Mouse (Mus musculus) forebrain, embryonic 14.5 days (tissue): ENCODE results near the gene Zfp1. TPM values are rescaled to one million over a fixed set of nuclear protein-coding genes. Genes with fewer than 3 reads are reported as not detected.
A peak's percentile ranks its signal among the peaks of the same experiment; 100 is the strongest.

Experiments
- ATAC-seq: fragments of 200-750 bp; cut with Nextera tagmentation; 2 replicates; pipeline ENCODE4 v1.8.0; 2017; ENCODE audit warnings: mild to moderate bottlenecking, moderate library complexity
- DNase-seq: peaks from one replicate; pipeline ENCODE4 v3.0.0-alpha.2; 2015; ENCODE audit warnings: low spot score
- H3K27ac ChIP-seq: fragments of 300-500 bp; sonication (generic); 2 replicates; pipeline ENCODE4 v1.5.1; 2014; ENCODE audit warnings: low read depth, mild to moderate bottlenecking, control low read depth, low read length, moderate library complexity
- H3K27me3 ChIP-seq: fragments of 300-500 bp; sonication (generic); replicated peaks from 2 replicates; pipeline ENCODE4 v1.6.1; 2014; ENCODE audit warnings: low read length, control low read depth, mixed read lengths; ENCODE audit not compliant: control insufficient read depth, insufficient read depth
- H3K36me3 ChIP-seq: fragments of 300-500 bp; sonication (generic); 2 replicates; pipeline ENCODE4 v1.6.1; 2014; ENCODE audit warnings: low read length, control low read depth; ENCODE audit not compliant: control insufficient read depth, insufficient read depth
- H3K4me1 ChIP-seq: fragments of 300-500 bp; sonication (generic); 2 replicates; pipeline ENCODE4 v1.6.1; 2014; ENCODE audit warnings: antibody characterized with exemption, low read length, control low read depth; ENCODE audit not compliant: control insufficient read depth, insufficient read depth
- H3K4me2 ChIP-seq: fragments of 300-500 bp; sonication (generic); 2 replicates; pipeline ENCODE4 v1.6.1; 2014; ENCODE audit warnings: mild to moderate bottlenecking, control low read depth, low read length
- H3K4me3 ChIP-seq: fragments of 300-500 bp; sonication (generic); 2 replicates; pipeline ENCODE4 v1.5.1; 2014; ENCODE audit warnings: low read depth, low read length, control low read depth
- H3K9ac ChIP-seq: fragments of 300-500 bp; sonication (generic); 2 replicates; pipeline ENCODE4 v1.6.1; 2014; ENCODE audit warnings: mild to moderate bottlenecking, low read length, control low read depth, moderate library complexity
- H3K9me3 ChIP-seq: fragments of 300-500 bp; sonication (generic); replicated peaks from 2 replicates; pipeline ENCODE4 v1.6.1; 2016; ENCODE audit warnings: low read length, control low read depth, mixed read lengths; ENCODE audit not compliant: control insufficient read depth
- WGBS: fragments of 180-500 bp; shearing (Covaris S2); extraction: QIAGEN DNeasy Blood & Tissue Kit; methylation state at CpG from one replicate; pipeline ENCODE4 v1.1.7; 2014; 5-methylcytosine and 5-hydroxymethylcytosine counted together
- polyA plus RNA-seq: library from polyadenylated mRNA; unstranded; fragments of >200 nt; fragmentation: Nextera tagmentation; extraction: Ambion mirVana; gene quantifications from 2 replicates; pipeline ENCODE4 v1.2.1, GENCODE M21; 2014

Gene Zfp1
- polyA plus RNA-seq, 1 experiment from 2014 or later, result 26.1 TPM

DNA sequence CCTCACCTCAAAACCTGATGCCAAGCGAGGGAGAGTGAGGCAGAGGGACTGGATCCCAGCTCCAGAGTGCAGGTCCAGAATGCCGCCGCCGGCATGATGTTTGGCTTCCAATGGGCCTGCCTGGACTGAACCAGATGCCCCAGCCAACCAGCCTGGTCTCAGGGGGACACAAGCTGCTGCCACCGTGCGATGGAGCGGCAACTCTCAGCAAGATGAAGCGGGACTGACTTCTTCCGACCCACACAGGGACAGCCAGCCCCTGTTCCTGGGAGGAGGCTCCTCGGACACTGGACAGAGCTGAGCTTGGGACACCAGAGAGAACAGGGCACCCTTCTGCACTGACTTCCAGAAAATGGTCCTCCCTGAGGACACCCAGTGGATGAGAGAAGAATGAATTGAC lies 20.6 kb upstream of the Zfp1 start:
- DNase-seq (no peak), ATAC-seq (no peak)
- Histone ChIP-seq H3K4me2 (no peak overlapping the region), H3K9me3 (no peaks in the 10 kb centered on the region), H3K27me3 (no peaks in the 10 kb centered on the region), H3K4me3 (no peak overlapping the region), H3K36me3 (peaks cover 48% of the 10 kb centered on the region), H3K27ac (no peak overlapping the region), H3K4me1 (no peaks in the 10 kb centered on the region), H3K9ac (no peak overlapping the region)
- 82% methylated on average over 10 of the region's 10 CpGs for WGBS

DNA sequence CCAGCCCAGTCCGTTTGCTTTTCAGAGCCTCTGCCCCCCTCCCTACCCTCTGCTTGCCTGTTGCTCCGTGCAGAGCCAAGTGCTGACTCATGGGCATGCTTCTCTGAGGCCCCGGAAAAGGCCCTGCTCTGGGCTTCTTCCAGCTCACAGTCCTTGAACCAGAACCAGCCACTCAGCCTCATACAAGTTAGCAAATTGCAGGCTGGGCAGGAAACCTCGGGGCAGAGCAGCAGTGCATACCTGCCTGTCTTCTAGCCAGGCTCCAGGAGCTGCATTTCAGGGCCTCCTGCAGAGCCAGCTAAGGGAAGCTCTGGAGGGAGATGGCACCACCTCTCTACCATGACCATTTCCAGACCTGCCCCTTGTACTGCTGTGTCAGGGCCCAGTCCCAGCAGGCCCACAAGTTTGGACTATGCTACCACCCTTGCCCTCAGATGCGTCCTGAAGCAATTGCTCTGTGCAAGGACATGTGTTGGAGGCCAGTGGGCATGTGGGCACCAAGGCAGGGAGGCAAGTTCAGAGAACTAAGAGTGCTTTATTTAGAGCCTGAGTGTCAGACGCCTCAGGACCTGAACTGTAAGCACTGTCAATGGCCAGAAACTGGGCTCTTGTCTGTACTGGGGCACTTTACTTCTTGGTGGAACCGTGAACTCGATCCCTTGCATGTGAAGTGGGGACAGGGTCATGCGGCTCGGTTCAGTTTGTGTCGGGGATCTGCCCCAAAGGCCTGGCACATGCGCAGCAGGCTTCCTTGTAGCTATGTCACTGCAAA lies 18.9 kb upstream of the Zfp1 start:
- H3K4me1 ChIP-seq, result no peaks in the 10 kb centered on the region
- no peak overlapping the region for H3K27ac ChIP-seq
- H3K4me3 ChIP-seq, result no peak overlapping the region
- peaks cover 50% of the 10 kb centered on the region for H3K36me3 ChIP-seq
- H3K9ac ChIP-seq, result no peak overlapping the region
- no peaks in the 10 kb centered on the region for H3K27me3 ChIP-seq
- DNase-seq, result no peak
- H3K9me3 ChIP-seq, result no peaks in the 10 kb centered on the region
- ATAC-seq, result no peak
- 77% methylated on average over 12 of the region's 12 CpGs for WGBS
- no peak overlapping the region for H3K4me2 ChIP-seq

DNA sequence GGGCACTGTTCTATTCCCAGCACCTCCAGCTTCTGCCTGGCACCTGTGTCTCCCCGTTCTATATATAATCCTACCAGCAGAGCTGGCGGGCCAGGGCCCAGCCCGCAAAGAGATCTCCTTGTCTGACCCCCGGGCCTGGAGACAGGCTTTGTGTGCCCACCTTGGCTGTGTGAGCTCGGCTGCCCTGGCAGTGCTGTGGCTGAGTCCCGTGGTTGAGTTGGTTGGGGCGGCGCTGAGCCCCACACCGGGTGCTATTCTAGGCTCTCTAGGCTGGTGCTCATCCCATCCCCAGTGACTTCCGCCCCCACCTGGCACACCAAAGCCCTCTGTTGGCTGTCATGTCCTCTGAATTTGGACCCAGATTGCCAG lies 18.4 kb upstream of the Zfp1 start:
- no peak overlapping the region for H3K4me2 ChIP-seq
- no peaks in the 10 kb centered on the region for H3K9me3 ChIP-seq
- peaks cover 48% of the 10 kb centered on the region for H3K36me3 ChIP-seq
- H3K27ac ChIP-seq, result no peak overlapping the region
- no peak overlapping the region for H3K9ac ChIP-seq
- no peaks in the 10 kb centered on the region for H3K27me3 ChIP-seq
- no peak overlapping the region for H3K4me3 ChIP-seq
- DNase-seq (no peak), ATAC-seq (no peak)
- 94% methylated on average over 10 of the region's 10 CpGs for WGBS
- H3K4me1 ChIP-seq, result no peaks in the 10 kb centered on the region

DNA sequence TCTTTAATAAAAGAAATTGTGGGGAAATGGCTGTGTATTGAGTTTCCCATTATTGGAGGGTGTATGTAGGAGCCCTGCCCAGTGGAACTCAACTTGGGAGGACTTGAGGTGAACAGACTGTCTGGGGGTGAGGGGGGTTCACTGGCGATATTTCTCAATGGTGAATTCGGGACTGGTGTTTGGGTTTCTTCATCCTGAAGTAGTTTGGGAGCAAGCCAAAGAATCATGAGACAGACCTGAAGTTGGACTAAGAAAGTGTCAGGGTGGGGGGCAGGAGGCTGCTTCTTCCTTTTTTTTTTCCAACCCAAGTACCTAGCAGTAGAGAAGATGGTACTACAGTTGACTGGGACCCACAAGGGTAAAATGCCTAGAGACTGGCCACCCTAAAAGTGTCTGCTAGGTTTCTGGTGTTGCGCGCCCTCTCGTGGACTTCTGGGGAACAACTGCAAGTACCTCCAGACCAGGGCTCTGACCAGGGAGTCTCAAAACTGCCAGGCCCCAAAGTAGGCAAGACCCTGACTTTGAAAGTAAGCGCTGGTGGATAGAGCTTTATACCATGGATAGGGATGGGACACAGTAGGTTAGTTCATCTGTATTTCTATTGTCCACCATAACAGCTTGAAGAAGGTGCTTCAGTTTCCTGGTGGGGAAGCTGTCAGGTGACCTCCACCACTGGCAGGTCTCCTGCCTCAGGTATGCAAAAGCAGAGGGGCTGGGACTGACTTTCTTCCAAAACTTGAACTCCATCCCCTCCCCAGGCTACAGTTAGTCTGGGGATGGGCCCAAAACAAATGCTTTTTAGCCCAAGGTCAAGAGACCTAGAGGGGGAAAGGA lies 17.3 kb upstream of the Zfp1 start:
- peak; percentile 77 for DNase-seq
- peaks cover 42% of the 10 kb centered on the region for H3K36me3 ChIP-seq
- H3K9me3 ChIP-seq, result no peaks in the 10 kb centered on the region
- H3K27ac ChIP-seq, result no peak overlapping the region
- no peak overlapping the region for H3K4me3 ChIP-seq
- H3K9ac ChIP-seq, result no peak overlapping the region
- H3K27me3 ChIP-seq, result no peaks in the 10 kb centered on the region
- peak; percentile 62 for ATAC-seq
- WGBS, result 34% methylated on average over 6 of the region's 6 CpGs
- no peaks in the 10 kb centered on the region for H3K4me1 ChIP-seq
- H3K4me2 ChIP-seq, result no peak overlapping the region

DNA sequence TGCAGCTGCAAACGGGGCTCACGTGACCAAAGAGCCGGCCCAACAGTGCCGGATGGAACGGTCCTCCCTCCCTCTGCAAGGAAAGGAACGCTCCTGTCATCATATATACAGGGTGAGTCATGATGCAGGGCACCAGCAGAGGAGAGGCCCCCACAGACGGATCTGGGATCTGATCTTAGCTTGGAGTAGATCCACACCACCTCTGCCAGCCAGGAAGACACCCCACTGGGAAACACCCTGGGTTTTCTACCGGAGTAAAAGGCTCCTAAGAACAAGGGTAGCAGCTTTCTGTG lies 16.7 kb upstream of the Zfp1 start:
- DNase-seq, result no peak
- Histone ChIP-seq H3K36me3 (peaks cover 39% of the 10 kb centered on the region), H3K4me2 (no peak overlapping the region), H3K4me3 (no peak overlapping the region), H3K9ac (no peak overlapping the region), H3K27ac (no peak overlapping the region), H3K9me3 (no peaks in the 10 kb centered on the region), H3K4me1 (no peaks in the 10 kb centered on the region), H3K27me3 (no peaks in the 10 kb centered on the region)
- WGBS, result 75% methylated on average over 8 of the region's 8 CpGs
- ATAC-seq, result no peak

DNA sequence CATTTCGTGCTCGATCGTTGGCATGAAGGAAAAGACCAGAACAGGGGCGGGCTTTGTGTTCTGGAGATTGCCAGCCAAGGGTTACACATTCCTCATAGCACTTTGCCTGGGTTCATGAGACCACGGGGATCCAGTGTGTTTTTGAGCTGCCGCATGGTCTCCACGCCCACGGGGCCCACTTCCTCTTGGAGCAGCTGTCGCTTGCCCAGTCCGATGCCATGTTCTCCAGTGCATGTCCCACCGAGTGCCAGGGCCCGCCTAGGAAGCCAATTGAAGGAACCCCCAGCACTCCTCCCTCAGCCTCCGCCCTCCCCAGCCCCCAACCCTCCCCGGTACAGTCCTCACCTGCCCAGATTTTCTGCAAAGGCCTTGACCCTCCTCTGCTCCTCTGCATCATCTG lies 16.3 kb upstream of the Zfp1 start:
- Histone ChIP-seq H3K9ac (no peak overlapping the region), H3K9me3 (no peaks in the 10 kb centered on the region), H3K36me3 (peaks cover 35% of the 10 kb centered on the region), H3K4me3 (no peak overlapping the region), H3K27me3 (no peaks in the 10 kb centered on the region), H3K4me1 (no peaks in the 10 kb centered on the region), H3K27ac (no peak overlapping the region), H3K4me2 (no peak overlapping the region)
- DNase-seq, result no peak
- ATAC-seq, result no peak
- WGBS, result 91% methylated on average over 14 of the region's 14 CpGs

DNA sequence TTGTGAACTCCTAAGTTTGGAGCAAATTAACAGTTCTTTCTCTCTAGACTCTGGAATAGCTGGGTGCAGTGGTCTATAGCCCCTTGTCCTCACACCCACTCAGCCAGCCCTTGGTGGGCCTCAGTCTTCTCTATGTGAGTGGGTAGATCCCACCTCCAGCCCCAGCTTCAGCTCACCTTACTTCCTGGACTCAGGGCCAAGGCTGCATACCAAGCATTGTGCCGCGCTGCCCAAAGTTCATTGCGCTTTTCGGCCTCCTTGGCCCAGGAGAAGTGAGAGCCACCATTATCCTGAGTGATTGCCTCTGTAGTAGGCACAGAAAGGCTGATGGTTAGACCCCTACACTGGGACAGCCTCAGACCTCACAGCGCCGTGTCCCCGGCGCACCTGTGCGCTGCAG lies 15.3 kb upstream of the Zfp1 start:
- DNase-seq, result no peak
- H3K27me3 ChIP-seq, result no peaks in the 10 kb centered on the region
- no peak overlapping the region for H3K27ac ChIP-seq
- no peak overlapping the region for H3K4me2 ChIP-seq
- H3K4me1 ChIP-seq, result no peaks in the 10 kb centered on the region
- H3K4me3 ChIP-seq, result no peak overlapping the region
- H3K9me3 ChIP-seq, result no peaks in the 10 kb centered on the region
- 98% methylated on average over 9 of the region's 9 CpGs for WGBS
- ATAC-seq, result no peak
- H3K36me3 ChIP-seq, result peaks cover 27% of the 10 kb centered on the region
- no peak overlapping the region for H3K9ac ChIP-seq

DNA sequence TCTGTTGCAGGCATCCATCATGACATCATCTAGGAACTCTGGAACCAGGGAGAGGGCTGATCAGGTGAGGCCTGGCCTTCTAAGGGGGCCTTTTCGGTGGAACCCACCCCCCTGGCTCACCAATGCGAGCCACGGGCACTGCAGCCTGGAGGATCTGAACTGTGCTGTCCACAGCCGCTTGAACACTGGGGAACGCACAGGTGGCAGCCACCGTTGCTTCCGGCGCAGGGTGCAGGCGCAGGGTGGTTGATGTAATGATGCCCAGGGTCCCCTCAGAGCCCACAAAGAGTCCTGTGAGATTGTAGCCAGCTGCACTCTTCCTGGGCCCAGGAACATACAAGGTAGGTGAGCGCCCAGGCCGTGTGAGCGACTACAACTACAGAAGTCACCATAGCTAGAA lies 14.8 kb upstream of the Zfp1 start:
- 97% methylated on average over 12 of the region's 12 CpGs for WGBS
- no peak overlapping the region for H3K4me2 ChIP-seq
- no peaks in the 10 kb centered on the region for H3K4me1 ChIP-seq
- H3K4me3 ChIP-seq, result no peak overlapping the region
- H3K27ac ChIP-seq, result no peak overlapping the region
- H3K9ac ChIP-seq, result no peak overlapping the region
- no peaks in the 10 kb centered on the region for H3K9me3 ChIP-seq
- no peaks in the 10 kb centered on the region for H3K27me3 ChIP-seq
- DNase-seq (no peak), ATAC-seq (no peak)
- H3K36me3 ChIP-seq, result peaks cover 22% of the 10 kb centered on the region; the same call in 1 of the 2 replicates

DNA sequence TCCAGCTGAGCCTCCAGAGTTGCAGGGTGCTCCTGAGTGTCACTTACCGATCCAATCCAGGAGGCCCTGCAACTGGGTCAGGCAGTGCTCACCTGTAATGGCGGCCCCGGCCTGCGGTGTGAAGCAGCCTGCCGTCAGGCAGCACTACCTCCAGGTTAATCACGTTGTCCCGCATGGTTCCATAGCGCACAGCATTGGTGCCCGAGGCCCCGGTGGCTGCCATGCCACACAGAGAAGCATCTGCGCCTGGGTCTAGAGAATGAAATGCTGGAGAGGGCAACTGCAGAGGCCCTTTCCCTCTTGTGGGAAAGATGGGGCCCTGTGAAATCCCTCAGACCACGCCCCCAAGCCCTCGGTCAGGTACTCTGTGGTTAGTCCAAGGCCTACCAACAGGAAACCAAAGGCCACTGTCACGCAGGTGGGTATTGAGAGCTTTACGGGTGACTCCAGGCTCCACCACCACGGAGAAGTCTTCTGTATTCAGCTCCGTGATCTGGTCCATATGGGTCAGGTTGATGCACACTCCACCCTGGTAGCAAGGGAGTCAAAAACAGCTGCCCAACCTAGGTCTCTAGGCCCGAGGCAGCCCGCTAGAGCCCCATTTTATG lies 14.2 kb upstream of the Zfp1 start:
- H3K36me3 ChIP-seq, result peaks cover 18% of the 10 kb centered on the region; the same call in 1 of the 2 replicates
- ATAC-seq (no peak), DNase-seq (no peak)
- H3K27me3 ChIP-seq, result no peaks in the 10 kb centered on the region
- no peak overlapping the region for H3K4me2 ChIP-seq
- WGBS, result 87% methylated on average over 19 of the region's 19 CpGs
- H3K4me1 ChIP-seq, result no peaks in the 10 kb centered on the region
- H3K27ac ChIP-seq, result no peak overlapping the region
- H3K9ac ChIP-seq, result no peak overlapping the region
- H3K9me3 ChIP-seq, result no peaks in the 10 kb centered on the region
- no peak overlapping the region for H3K4me3 ChIP-seq
